Mouse (Mus musculus) lung, postnatal 25 days (tissue): ENCODE results near the gene Ypel3.

Experiments used
- DNase-seq: peaks from one replicate; pipeline ENCODE4 v3.0.0; 2022; ENCODE audit warnings: low spot score

The Ypel3 gene

DNA sequence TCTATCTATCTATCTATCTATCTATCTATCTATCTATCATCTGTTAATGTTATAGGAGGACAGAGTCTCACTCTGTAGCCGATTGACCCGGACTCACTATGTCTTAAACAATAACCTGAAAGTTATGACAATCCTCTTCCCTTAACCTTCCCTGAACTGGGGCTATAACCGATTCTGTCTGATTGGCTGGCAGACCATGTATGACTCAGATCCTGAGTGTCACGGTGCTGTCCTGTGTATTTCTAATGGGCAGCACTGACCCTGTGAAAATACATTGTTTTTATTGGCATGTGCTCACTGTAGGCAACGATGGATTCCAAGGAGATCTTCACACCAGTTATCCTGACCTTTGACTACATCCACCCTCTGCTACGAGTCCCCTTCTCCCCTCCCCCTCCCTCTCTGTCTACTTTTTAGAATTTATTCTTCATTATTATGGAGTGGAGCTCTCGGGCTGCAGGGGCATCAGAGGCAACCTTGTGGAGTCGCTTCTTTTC, 39.0 kb downstream of the Ypel3 start:
- DNase-seq, result no peak

- peak; percentile 47 for DNase-seq
Observed at GRCm38 (mm10) chr7:126816494-126816893, 39.7 kb downstream of the Ypel3 start.

GRCm38 (mm10) chr7:126817595-126817994, 40.8 kb downstream of the Ypel3 start:
- no peak for DNase-seq

DNA sequence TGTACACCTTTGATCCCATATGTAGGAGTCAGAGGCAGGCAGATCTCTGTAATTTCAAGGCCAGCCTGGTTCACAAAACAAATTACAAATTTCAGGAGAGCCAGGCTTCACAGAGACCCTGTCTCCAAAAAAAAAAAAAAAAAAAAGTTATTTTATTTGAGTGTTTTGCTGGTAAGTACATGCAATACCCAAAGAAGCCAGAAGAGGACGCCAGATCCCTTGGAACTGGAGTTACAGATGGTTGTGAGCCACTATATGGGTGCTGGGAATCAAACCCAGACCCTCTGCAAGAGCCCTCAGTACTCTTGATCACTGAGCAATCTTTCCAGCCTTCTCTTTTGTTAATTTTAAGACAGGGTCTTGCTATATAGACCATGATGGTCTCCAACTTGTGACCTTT, 42.1 kb downstream of the Ypel3 start:
- DNase-seq, result no peak

DNA sequence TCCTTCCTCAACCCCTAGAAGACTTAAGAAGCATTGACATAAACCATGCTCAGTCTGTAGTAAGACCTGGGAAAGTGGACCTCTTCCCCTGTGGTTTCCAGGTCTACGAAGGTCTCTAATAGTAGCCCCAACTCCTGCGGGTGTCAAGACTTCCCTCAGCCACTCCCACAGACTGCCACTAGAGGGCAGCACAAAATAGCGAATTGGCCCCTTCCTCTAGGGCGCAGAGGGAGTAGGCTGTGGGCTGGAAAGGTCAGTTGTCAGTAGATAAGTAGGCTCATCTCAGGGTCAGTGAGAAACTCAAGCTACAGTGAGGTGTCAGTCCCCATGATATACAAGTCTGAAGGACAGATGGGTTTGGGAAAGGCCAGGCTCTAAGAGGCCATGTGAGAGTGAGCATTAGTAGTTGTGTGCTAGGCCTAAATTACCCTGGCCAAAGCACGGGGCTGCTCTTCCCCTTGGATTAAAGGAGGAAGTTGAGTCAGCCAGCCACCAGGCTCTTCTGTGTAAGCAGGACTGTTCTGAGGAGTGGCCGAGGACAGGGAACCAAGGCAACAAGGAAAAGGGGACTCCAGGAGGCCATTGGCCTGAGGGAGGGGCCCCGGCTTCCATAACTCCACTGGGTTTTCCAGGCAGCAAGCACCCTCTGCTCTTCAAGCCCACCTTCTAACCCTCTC, 45.2 kb downstream of the Ypel3 start:
- DNase-seq, result peak; percentile 82

DNA sequence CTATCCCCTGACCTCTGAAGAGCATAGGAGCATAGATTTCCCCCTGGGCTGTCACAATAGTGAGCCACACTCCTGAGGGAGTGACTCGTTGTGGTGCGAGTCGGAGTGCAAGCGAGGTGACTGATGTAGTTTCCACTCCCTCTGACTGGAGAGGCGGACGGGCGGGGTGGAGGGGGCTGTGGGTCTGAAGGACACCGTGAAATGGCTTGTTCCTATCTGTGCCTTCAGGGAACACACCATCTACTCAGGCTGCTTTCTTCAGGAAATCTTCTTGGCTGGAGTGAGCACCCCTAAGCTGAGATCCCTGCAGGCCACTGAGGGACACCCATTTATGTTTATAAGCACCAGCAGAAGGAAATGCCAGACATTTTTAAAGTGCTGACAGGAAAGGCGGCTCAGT, 46.0 kb downstream of the Ypel3 start:
- DNase-seq, result peak; percentile 42

DNA sequence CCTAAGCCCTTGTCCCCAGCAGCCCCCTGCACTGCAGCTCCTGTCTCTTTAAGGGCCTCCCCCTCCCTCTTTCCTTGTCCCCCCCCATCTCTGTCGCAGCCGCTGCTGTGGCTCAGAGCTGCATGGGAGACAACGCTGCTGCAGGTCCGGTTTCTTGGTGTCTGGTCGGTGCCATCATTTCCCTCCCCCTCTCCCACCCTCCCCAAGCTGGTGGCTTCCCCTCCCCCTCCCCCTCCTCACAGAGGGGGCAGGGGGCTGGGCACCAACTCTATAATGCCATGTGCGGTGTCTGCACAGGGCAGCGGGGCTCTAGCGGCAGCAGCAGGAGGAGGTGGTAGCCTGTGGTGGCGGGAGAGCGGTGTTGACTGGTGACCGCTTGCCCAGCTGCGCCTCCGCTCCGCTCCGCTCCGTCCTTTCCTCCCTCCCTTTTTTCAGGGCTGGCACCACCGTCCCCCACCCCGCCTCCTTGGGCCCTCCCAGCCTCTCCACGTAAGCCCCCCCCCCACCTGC, 46.5 kb downstream of the Ypel3 start:
- no peak for DNase-seq

DNA sequence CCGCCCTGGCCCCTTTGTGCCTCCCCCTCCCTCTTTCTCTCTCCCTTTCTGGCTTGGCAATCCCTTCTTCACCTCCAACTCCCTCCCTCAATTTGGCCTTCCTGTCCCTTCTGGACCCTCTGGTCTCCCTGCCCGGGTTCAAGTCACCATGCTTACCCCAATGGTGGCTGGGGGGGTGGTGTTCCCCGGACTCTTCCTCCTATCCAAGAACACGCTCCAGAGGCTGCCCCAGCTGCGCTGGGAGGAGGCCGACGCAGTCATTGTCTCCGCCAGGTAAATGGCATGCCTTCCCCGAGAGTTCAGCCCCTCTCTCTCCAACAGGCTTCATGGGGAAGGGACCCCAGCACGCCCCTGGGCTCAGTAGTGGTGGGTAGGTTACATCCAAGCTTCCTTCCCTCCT, 47.2 kb downstream of the Ypel3 start:
- no peak for DNase-seq

DNA sequence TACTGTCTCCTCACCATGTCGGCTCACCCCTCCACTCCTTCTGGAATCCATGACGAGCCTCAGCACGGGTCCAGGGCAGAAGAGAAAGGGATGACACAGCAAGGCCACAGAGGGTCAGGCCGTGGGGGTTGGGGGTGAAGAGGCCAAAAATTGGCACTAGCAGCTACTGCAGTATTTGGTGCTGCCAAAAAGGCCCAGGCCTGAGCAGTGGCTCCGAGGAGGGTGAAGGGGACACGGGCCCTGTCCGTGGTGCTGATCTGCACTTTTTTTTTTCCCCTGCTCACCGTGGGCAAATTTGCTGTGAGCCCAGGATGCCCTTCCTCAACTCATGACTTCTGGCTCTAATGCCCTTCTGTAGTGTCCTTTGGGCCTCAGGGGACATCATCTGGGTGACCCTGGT, 48.6 kb downstream of the Ypel3 start:
- no peak for DNase-seq

GRCm38 (mm10) chr7:126825952-126826351, 49.2 kb downstream of the Ypel3 start:
- DNase-seq, result no peak
